Mouse (Mus musculus): ENCODE measurements around the gene Cnot10.

The Cnot10 gene

DNA sequence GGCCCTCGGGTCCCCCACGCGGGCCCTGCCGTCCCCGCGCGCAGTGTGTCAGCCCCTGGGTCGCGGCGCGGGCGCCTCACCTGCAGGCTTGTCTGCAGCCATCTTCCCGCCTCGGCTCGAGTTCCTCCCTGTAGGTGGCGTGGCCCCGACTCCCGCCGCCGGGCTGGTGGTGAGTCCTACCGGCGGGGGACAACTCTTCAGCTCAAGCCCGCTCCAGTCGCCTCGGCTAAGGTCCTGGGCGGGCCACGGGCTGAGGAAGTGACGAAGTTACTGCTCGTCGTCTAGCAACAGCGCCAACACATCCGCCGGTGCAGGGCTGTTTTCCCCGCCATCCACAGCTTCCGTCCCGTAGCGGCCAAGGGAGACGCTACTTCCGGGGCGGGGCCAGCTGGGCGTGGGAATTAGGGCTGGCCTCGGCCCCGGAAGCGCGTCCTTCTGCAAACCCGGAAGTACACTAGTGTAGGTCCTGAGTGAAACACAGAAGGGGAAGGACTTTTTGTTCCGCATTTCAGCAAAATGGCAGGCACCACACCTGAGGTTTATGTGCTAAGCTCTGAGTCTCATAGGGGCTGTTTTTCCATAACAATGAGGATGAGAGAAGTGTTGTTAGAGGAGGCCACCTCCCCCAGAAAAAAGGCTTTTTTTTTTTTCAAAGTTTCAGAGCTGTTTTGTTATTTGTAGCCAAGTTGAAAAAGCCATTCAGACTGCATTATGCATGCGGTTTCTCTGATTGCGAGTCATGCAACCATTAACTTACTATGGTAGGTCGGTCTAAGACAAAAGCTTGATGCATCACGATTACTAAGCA is at the start of gene Cnot10:
Cnot10 (minus strand) TSS at position 346 of the 808 bp plus-strand sequence.
- in situ Hi-C loops (cut with MboI, MseI), result loop anchor here (10.0 kb wide), 1 partner anchor 85 kb away; no protein-coding TSS in a partner anchor

- in situ Hi-C loops (cut with MboI, MseI), result no loop called here
These were observed 49.0 kb upstream of the Cnot10 start for GRCm38 (mm10) chr9:114688953-114689407.

GRCm38 (mm10) chr9:114688252-114688952 is 48.4 kb upstream of the Cnot10 start, which contains the start of gene Dync1li1:
Dync1li1 (plus strand) TSS chr9:114688790.
- in situ Hi-C loops (cut with MboI, MseI), result no loop called here

DNA sequence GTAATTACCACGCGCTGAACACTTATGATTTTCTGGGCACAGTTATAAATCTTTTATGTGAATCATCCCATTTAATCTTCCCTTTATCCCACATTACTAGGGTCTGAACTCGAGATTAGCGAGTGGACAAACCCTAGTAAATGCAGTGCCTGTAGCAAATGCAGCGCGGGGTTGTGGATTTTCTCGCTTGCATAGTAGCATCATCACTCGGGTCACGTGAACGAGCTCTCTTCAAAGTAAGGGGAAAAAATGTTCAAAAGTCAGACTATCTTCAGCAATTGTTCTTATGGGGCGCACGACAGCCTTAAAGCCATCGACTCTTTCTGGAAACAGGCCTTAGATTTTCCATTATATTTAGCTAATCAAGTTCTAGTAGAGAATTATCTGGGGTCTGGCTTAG is 47.7 kb upstream of the Cnot10 start:
- in situ Hi-C loops (cut with MboI, MseI), result no loop called here

GRCm38 (mm10) chr9:114686245-114686644 is 46.3 kb upstream of the Cnot10 start:
- in situ Hi-C loops (cut with MboI, MseI), result no loop called here

DNA sequence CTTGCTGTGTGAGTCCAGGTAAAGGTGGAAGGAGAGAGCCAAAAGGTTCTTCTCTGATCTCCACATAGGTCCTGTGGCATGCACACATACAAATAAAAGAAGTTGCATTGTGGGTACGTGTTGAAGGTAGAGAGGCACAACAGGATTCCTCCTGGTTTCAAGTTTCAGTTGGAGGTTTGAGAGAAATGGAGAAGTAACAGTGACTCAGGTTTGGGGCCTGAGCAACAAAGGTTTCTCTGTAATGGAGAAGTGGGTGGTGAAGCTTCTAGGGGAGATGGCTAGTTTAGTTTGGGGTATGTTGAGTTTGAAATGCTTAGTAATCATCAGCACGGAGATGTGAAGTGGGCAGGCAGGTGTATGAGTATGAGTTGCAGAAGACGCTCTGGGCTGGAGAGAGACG is 42.2 kb upstream of the Cnot10 start:
- in situ Hi-C loops (cut with MboI, MseI), result no loop called here

DNA sequence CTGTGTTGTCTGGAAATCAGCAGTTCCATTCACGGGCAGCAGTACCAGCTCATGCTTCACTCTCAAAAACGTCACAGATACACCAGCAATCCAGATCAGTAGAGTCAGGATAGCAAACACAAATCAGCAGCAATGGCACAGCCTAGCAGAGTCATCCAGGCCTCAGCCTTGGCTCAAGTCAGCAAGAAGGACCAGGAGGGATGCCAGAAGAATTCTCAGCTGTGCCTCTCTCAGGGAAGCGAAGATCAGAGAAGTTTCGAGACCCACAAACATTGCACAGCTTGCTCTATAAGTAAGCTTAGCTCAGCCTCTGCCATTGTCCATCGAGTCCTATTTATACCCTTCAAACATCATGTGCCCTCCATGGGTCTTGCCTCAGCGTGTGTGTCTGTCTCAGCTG is 40.5 kb upstream of the Cnot10 start:
- in situ Hi-C loops (cut with MboI, MseI), result no loop called here

- in situ Hi-C loops (cut with MboI, MseI), result no loop called here
These were observed 40.0 kb upstream of the Cnot10 start for GRCm38 (mm10) chr9:114679944-114680343.

- in situ Hi-C loops (cut with MboI, MseI), result no loop called here
These were observed 38.6 kb upstream of the Cnot10 start for GRCm38 (mm10) chr9:114678576-114678975.

DNA sequence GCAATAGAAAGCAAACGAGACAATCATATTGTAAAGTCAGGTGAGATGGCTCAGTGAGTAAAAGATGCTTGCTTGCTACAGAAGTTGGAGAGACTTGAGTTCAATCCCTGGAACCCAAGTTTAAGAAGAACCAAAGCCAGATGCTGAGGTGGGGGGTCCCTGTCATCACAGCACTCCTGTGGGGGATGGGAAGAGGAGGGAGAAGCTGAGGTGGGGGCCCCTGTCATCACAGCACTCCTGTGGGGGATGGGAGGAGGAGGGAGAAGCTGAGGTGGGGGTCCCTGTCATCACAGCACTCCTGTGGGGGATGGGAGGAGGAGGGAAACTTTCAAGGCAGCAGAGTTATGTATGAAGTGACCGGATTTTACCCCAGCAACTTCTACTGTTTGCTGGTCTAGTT is 33.6 kb upstream of the Cnot10 start:
- in situ Hi-C loops (cut with MboI, MseI), result no loop called here

GRCm38 (mm10) chr9:114672703-114673561 is 32.9 kb upstream of the Cnot10 start:
- in situ Hi-C loops (cut with MboI, MseI), result no loop called here

DNA sequence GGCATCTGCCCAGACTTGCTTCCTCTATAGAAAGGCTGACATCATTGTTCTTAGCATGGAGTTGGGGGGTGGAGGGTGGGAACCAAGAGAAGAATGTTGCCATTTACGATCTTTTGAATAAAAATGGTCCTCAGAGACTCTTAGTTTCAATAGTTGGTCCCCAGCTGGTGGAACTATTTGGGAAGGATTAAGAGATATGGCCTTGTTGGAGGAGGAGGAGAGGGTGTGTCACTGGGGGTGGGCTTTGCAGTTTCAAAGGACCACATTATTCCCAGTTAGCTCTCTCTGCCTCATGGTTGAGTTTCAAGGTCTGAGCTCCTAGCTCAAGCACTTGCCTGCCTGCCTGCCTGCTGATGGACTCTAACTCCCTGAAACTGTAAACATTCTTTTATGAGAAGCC is 32.0 kb upstream of the Cnot10 start:
- in situ Hi-C loops (cut with MboI, MseI), result no loop called here

DNA sequence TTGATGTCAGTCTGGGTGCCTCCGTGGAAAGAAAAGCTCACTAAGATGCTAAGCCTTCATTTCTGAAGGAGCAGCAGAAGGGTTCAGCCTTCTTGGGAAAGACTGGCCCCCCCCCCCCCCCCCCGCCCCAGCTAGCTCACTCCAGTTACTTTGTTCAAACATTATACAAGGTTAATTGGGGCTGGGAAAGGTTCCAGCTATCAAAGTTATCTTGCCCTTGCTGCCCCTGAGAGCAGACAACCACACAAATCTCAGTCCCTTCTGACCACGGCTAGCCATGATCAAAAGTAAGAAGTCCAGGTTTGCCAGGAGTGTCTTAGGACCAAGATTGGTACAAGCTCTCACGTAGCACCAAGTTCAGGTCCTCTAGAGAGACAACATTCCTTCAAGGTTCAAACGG is 29.0 kb upstream of the Cnot10 start:
- in situ Hi-C loops (cut with MboI, MseI), result no loop called here

- in situ Hi-C loops (cut with MboI, MseI), result no loop called here
These were observed 28.1 kb upstream of the Cnot10 start for GRCm38 (mm10) chr9:114668047-114668446.

- in situ Hi-C loops (cut with MboI, MseI), result no loop called here
These were observed 26.9 kb upstream of the Cnot10 start for GRCm38 (mm10) chr9:114666858-114667257.

DNA sequence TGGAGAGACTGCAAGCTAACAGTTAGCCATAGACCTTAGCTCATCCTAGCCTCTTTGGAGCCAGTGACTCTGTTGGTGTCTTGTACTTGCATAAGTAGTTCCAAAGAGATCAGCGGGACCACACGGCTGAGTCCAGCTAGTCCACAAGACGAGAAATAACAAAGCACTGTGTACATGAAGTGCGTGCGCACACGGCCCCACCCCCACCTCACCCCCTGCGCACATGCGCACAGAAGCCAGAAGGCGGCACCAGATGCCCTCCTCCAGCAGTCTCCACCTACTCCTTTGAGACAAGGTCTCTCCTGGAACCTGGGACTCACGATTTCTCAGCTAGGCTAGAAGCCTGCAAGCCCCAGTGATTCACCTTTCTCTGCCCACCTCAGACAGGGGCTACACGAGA is 23.8 kb upstream of the Cnot10 start:
- in situ Hi-C loops (cut with MboI, MseI), result no loop called here

DNA sequence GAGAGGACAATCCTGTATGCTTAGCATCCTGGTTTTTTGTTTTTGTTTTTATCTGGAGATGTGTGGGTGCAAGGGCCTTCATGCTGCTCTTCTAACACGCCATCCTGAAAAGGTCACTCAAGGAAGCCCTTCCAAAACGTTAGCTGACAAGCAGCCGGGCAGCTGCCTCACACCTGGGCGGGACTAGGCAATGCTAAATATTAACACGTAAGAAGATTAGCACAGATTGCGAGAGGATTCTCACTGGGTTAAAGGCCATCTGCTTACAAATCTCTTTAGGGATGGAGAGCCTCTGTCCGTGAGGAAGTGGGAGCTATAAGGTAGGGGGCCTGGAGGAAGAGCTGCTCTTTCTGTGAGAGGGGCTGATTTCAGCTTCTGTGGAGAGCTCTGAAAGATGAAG is 22.0 kb upstream of the Cnot10 start:
- in situ Hi-C loops (cut with MboI, MseI), result no loop called here

DNA sequence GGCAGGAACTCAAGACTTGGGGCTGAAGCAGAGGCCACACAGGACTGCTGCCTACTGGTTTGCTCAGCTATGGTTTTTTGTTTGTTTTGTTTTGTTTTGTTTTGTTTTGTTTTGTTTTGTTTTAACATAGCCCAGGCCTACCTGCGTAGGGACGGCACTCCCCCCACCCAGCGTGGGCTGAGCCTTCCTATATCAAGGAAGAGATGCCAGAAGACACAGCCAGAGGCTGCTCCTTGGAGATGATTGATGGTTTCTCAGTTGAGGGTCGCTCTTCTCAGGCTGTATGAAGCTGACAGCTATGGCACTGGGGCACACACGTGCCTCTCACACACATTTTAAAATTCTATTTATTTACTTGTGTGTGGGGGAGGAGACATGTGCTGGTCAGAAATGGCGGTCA is 21.0 kb upstream of the Cnot10 start:
- in situ Hi-C loops (cut with MboI, MseI), result no loop called here

DNA sequence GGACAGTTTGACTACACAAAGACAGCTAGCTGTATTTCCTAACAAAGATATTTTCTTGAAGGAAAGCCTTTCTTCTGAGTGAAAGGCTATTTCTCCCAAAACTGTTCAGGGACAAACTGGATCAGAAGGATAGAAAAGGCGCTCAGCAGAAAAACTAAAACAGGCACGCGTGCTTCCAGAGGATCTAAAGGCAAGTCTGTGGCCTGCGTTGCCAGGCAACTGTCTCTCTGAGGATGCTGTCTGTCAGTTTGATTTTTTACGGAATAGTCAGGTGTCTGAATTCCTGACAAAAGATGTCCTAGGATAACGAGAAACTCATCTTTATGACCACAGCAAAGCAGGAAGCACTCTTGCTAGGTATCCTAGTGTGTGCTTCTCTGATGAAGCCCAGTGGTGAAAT is 20.5 kb upstream of the Cnot10 start:
- in situ Hi-C loops (cut with MboI, MseI), result no loop called here

GRCm38 (mm10) chr9:114656701-114657100 is 16.7 kb upstream of the Cnot10 start:
- in situ Hi-C loops (cut with MboI, MseI), result no loop called here

- in situ Hi-C loops (cut with MboI, MseI), result no loop called here
These were observed 15.4 kb upstream of the Cnot10 start for GRCm38 (mm10) chr9:114655356-114655755.

All from regulatory T cell (primary cell).